Mouse (Mus musculus): ENCODE results near the gene Fam169a. TPM values are rescaled to one million over a fixed set of nuclear protein-coding genes. Genes with fewer than 3 reads are reported as not detected.

Gene Fam169a
- total RNA-seq, 1 experiment from 2014 or later: 10.1 TPM

DNA sequence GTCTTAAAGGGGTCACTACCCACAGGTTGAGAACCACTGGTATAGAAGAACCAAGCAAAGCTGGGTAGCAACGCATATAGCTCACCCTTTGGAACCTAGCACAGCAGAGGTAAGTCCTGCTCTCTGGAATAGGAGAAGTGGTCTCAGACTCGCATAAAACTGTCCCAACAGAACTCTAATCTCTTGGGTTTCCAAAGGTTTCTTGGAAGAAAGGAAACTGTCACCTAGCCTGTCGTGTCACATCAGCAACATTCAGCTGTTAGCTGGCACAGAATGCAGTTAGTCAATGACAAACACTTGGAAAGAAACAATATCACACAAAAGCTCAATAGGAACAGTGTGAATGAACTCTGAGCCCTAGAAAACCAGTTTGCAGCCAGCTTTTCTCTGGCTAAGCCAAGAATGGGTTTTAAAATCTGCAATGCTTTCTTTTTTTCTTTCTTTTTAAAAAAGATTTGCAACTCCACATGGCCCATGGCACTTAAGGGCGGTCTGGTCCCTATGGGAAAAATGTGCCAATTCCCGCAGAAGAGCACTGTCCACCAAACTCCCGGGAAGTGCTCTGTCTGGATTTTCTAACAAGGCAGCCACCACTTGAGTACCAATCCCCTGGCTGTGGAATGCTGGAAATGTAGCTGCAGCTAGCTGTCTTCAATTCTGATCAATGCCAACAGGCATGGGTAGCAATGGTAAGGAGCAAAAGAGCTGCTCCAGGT lies 113.2 kb downstream of the Fam169a start:
- no peak for DNase-seq

Other genes starting within 250 kb of the Fam169a start
- 1.3 and 1.6 TPM in 2 replicates for gene Gcnt4, start 142.6 kb upstream of the Fam169a start, total RNA-seq (2021)
- not detected in 2 replicates for gene 1700029F12Rik, start 32.9 kb upstream of the Fam169a start, total RNA-seq (2021)
- 23.3 and 33.2 TPM in 2 replicates for gene Gm6169, start 32.0 kb downstream of the Fam169a start, total RNA-seq (2021)
- 47.8 and 50.1 TPM in 2 replicates for gene Gfm2, start 70.7 kb downstream of the Fam169a start, total RNA-seq (2021)
- gene Nsa2, start 70.7 kb downstream of the Fam169a start, total RNA-seq (2021): 71.3 and 76.8 TPM in 2 replicates
- gene Hexb, start 131.1 kb downstream of the Fam169a start, total RNA-seq (2021): 20.3 and 26.6 TPM in 2 replicates
- gene Enc1, start 173.8 kb downstream of the Fam169a start, total RNA-seq (2021): 5.9 and 6.1 TPM in 2 replicates